Mouse (Mus musculus) bone marrow, adult 2 months (tissue): ENCODE results near the gene Slc10a6.

Experiments
- CTCF ChIP-seq: fragments of 200-500 bp; IDR thresholded peaks from 2 replicates; pipeline ENCODE4 v1.5.1; 2011; ENCODE audit warnings: low read length, control low read depth; ENCODE audit not compliant: control insufficient read depth, insufficient read depth
- POLR2A ChIP-seq: fragments of 200-500 bp; IDR thresholded peaks from 2 replicates; pipeline ENCODE4 v1.6.1; 2011; ENCODE audit warnings: low read depth, mild to moderate bottlenecking, control low read depth, low read length, borderline replicate concordance; ENCODE audit not compliant: control insufficient read depth

GRCm38 (mm10) chr5:103671858-103672257 is 42.7 kb upstream of the Slc10a6 start:
- no peak for TF ChIP-seq POLR2A
- TF ChIP-seq CTCF: no peak
